Mouse (Mus musculus) liver, embryonic 14.5 days (tissue): ENCODE data around the gene Gm14137. TPM values are rescaled to one million over a fixed set of nuclear protein-coding genes. Genes with fewer than 3 reads are reported as not detected.

Experiments used
- ATAC-seq: fragments of 200-750 bp; cut with Nextera tagmentation; 2 replicates; pipeline ENCODE4 v1.8.0; 2017; ENCODE audit warnings: moderate number of reproducible peaks, mild to moderate bottlenecking, moderate library complexity; ENCODE audit not compliant: insufficient read depth
- DNase-seq, 3 experiments: peaks; one replicate each; pipeline ENCODE4 v3.0.0-alpha.2; 2012 to 2013; ENCODE audit warnings: low read depth in 3 of 3, low spot score in 3 of 3
- H3K27ac ChIP-seq: fragments of 300-500 bp; sonication (generic); 2 replicates; pipeline ENCODE4 v1.5.1; 2014; ENCODE audit warnings: moderate library complexity, mild to moderate bottlenecking, control low read depth, inconsistent platforms
- H3K27me3 ChIP-seq: fragments of 300-500 bp; sonication (generic); 2 replicates; pipeline ENCODE4 v1.6.1; 2014; ENCODE audit warnings: mild to moderate bottlenecking, low read length, moderate library complexity; ENCODE audit not compliant: control insufficient read depth, insufficient read depth
- H3K36me3 ChIP-seq: fragments of 300-500 bp; sonication (generic); replicated peaks from 2 replicates; pipeline ENCODE4 v1.6.1; 2014; ENCODE audit warnings: low read depth; ENCODE audit not compliant: control insufficient read depth, insufficient read depth
- H3K4me1 ChIP-seq, 2 experiments: fragments of 200-500 bp in 1 of 2; fragments of 300-500 bp in 1 of 2; sonication (generic) in 1 of 2; replicated peaks; 2 replicates each; pipeline ENCODE4 v1.6.1; 2012 to 2014; ENCODE audit warnings: antibody characterized with exemption in 1 of 2, inconsistent platforms in 1 of 2, low read length in 1 of 2; ENCODE audit not compliant: control insufficient read depth in 2 of 2, insufficient read depth in 2 of 2
- H3K4me2 ChIP-seq: fragments of 300-500 bp; sonication (generic); 2 replicates; pipeline ENCODE4 v1.6.1; 2014; ENCODE audit warnings: low read depth, mild to moderate bottlenecking, control low read depth, moderate library complexity
- H3K4me3 ChIP-seq, 2 experiments: fragments of 200-500 bp in 1 of 2; fragments of 300-500 bp in 1 of 2; sonication (generic) in 1 of 2; 2 replicates each; pipeline ENCODE4 v1.5.1; 2012 to 2014; ENCODE audit warnings: low read depth in 2 of 2, low read length in 2 of 2, mild to moderate bottlenecking in 2 of 2, control low read depth in 1 of 2, inconsistent platforms in 1 of 2, moderate library complexity in 1 of 2; ENCODE audit not compliant: insufficient read depth in 1 of 2
- H3K9ac ChIP-seq: fragments of 300-500 bp; sonication (generic); replicated peaks from 2 replicates; pipeline ENCODE4 v1.6.1; 2014; ENCODE audit warnings: mild to moderate bottlenecking, control low read depth, moderate library complexity
- H3K9me3 ChIP-seq: fragments of 300-500 bp; sonication (generic); 2 replicates; pipeline ENCODE4 v1.6.1; 2016; ENCODE audit warnings: low read length, mixed read lengths; ENCODE audit not compliant: control insufficient read depth
- CTCF ChIP-seq: IDR thresholded peaks from 2 replicates; pipeline ENCODE4 v1.5.1; 2016; ENCODE audit warnings: antibody characterized with exemption, low read depth, control low read depth
- EP300 ChIP-seq: IDR thresholded peaks from 2 replicates; pipeline ENCODE4 v1.6.1; 2016; ENCODE audit warnings: antibody characterized with exemption, low read depth
- WGBS: fragments of 180-500 bp; shearing (Covaris S2); extraction: QIAGEN DNeasy Blood & Tissue Kit; methylation state at CpG from one replicate; pipeline ENCODE4 v1.1.7; 2014; ENCODE audit not compliant: insufficient replicate concordance; 5-methylcytosine and 5-hydroxymethylcytosine counted together
- polyA plus RNA-seq, 2 experiments: library from polyadenylated mRNA; depleted of rRNA in 1 of 2; stranded (reverse) in 1 of 2; unstranded in 1 of 2; fragments of >200 nt; fragmentation: Nextera tagmentation in 1 of 2; extraction: Ambion mirVana in 1 of 2; gene quantifications; 2 replicates each; pipeline versions ENCODE4 v1.2.1 to v1.2.3; 2012 to 2014

Gm14137 gene
- polyA plus RNA-seq, 2 experiments = 0.05 TPM; not detected in 1

GRCm38 (mm10) chr2:119147775-119148174 is 26.5 kb upstream of the Gm14137 start:
- 90% methylated on average over 8 of the region's 8 CpGs for WGBS
- ATAC-seq (no peak), DNase-seq (no peak)
- H3K36me3 ChIP-seq = peaks cover 94% of the 10 kb centered on the region
- H3K4me2 ChIP-seq = no peak overlapping the region
- no peaks in the 10 kb centered on the region; a peak in 1 of 4 replicates for H3K4me1 ChIP-seq
- no peak overlapping the region for H3K9ac ChIP-seq
- no peaks in the 10 kb centered on the region for H3K27me3 ChIP-seq
- H3K27ac ChIP-seq = no peak overlapping the region
- no peak overlapping the region for H3K4me3 ChIP-seq
- H3K9me3 ChIP-seq = no peaks in the 10 kb centered on the region
- no peak for TF ChIP-seq CTCF

- Histone ChIP-seq H3K4me3 (no peak overlapping the region), H3K27ac (no peak overlapping the region), H3K9ac (no peak overlapping the region), H3K4me1 (peaks cover 19 to 21% of the 10 kb centered on the region in 2 experiments), H3K27me3 (no peaks in the 10 kb centered on the region), H3K9me3 (no peaks in the 10 kb centered on the region), H3K4me2 (no peak overlapping the region), H3K36me3 (peaks cover 69% of the 10 kb centered on the region)
- no peak for DNase-seq
- no peak for ATAC-seq
- no peak for TF ChIP-seq CTCF
- no peak for TF ChIP-seq EP300
- 47% methylated on average over 6 of the region's 6 CpGs for WGBS
These were observed 22.1 kb upstream of the Gm14137 start for GRCm38 (mm10) chr2:119152255-119152654.

- H3K27me3 ChIP-seq = no peaks in the 10 kb centered on the region
- DNase-seq (peak in 1 of 3 experiments; percentile 43), ATAC-seq (peak; percentile 29)
- H3K4me2 ChIP-seq = peak overlapping the region; percentile 96
- peak overlapping the region; percentile 55 to 100 for H3K4me3 ChIP-seq
- H3K9ac ChIP-seq = peak overlapping the region; percentile 98
- H3K4me1 ChIP-seq = peaks cover 23 to 24% of the 10 kb centered on the region in 2 experiments
- H3K9me3 ChIP-seq = no peaks in the 10 kb centered on the region
- TF ChIP-seq EP300 = no peak
- no peak for TF ChIP-seq CTCF
- H3K36me3 ChIP-seq = peaks cover 46% of the 10 kb centered on the region
- 50% methylated on average over 2 of the region's 2 CpGs for WGBS
- H3K27ac ChIP-seq = peak overlapping the region; percentile 97
These were observed 19.6 kb upstream of the Gm14137 start for GRCm38 (mm10) chr2:119154683-119155082.

GRCm38 (mm10) chr2:119155388-119155787 is 18.9 kb upstream of the Gm14137 start:
- H3K4me1 ChIP-seq = peaks cover 23 to 24% of the 10 kb centered on the region in 2 experiments

GRCm38 (mm10) chr2:119156081-119156680 is 18.1 kb upstream of the Gm14137 start:
- H3K4me3 ChIP-seq = peak overlapping the region; percentile 76 to 100
- no peaks in the 10 kb centered on the region for H3K9me3 ChIP-seq
- H3K36me3 ChIP-seq = peaks cover 32% of the 10 kb centered on the region
- under 1% methylated on average over 34 of the region's 34 CpGs for WGBS
- H3K27me3 ChIP-seq = no peaks in the 10 kb centered on the region
- peaks cover 23 to 24% of the 10 kb centered on the region in 2 experiments for H3K4me1 ChIP-seq
- peak overlapping the region; percentile 98 for H3K9ac ChIP-seq
- H3K27ac ChIP-seq = peak overlapping the region; percentile 97
- ATAC-seq = peak; percentile 50
- TF ChIP-seq CTCF = no peak
- no peak for TF ChIP-seq EP300
- peak overlapping the region; percentile 96 for H3K4me2 ChIP-seq
- peak in 1 of 3 experiments; percentile 40 for DNase-seq

More at GRCm38 (mm10) chr2:119155388-119155787, 18.9 kb upstream of the Gm14137 start:
- DNase-seq (peak; percentile 86 to 90 (median 88)), ATAC-seq (peak; percentile 84)
- no peaks in the 10 kb centered on the region for H3K9me3 ChIP-seq
- peak overlapping the region; percentile 96 for H3K4me2 ChIP-seq
- H3K36me3 ChIP-seq = peaks cover 39% of the 10 kb centered on the region
- H3K4me3 ChIP-seq = peak overlapping the region; percentile 76 to 100
- H3K27me3 ChIP-seq = no peaks in the 10 kb centered on the region
- whole genome bisulfite sequencing = 11% methylated on average over 9 of the region's 9 CpGs
- peak overlapping the region; percentile 98 for H3K9ac ChIP-seq
- TF ChIP-seq CTCF (no peak), EP300 (peak; percentile 95)
- H3K27ac ChIP-seq = peak overlapping the region; percentile 97
